Mouse (Mus musculus) CH12.LX (cell line): ENCODE data around the gene Spire2. TPM values are rescaled to one million over a fixed set of nuclear protein-coding genes. Genes with fewer than 3 reads are reported as not detected.

Experiments used
- DNase-seq: peaks from one replicate; pipeline ENCODE4 v3.0.0-alpha.2; 2013; ENCODE audit errors: extremely low read depth
- H3K27ac ChIP-seq: 2 replicates; pipeline ENCODE4 v1.5.1; 2012; ENCODE audit warnings: low read depth, mild to moderate bottlenecking, control low read depth, moderate library complexity; ENCODE audit not compliant: insufficient read depth
- H3K27me3 ChIP-seq: replicated peaks from 2 replicates; pipeline ENCODE3; 2012; ENCODE audit warnings: inconsistent platforms
- H3K36me3 ChIP-seq, 2 experiments: replicated peaks in 1 of 2; 2 replicates each; pipeline versions ENCODE3 to v1.6.1; 2012; ENCODE audit warnings: inconsistent platforms in 1 of 2, low read length in 1 of 2, mild to moderate bottlenecking in 1 of 2, mixed read lengths in 1 of 2, moderate library complexity in 1 of 2; ENCODE audit not compliant: control insufficient read depth in 1 of 2, insufficient read depth in 1 of 2
- H3K4me1 ChIP-seq, 2 experiments: 2 replicates each; pipeline ENCODE4 v1.6.1; 2012; ENCODE audit warnings: inconsistent platforms in 1 of 2, moderate library complexity in 1 of 2; ENCODE audit not compliant: insufficient read depth in 2 of 2, control insufficient read depth in 1 of 2
- H3K4me2 ChIP-seq: 2 replicates; pipeline ENCODE4 v1.6.1; 2012; ENCODE audit warnings: low read depth, mild to moderate bottlenecking, control low read depth; ENCODE audit not compliant: poor library complexity, insufficient read depth, severe bottlenecking
- H3K4me3 ChIP-seq, 3 experiments: fragments of 150-350 bp in 1 of 3; sonication (generic) in 1 of 3; replicated peaks in 1 of 3; 2 replicates each; pipeline versions ENCODE3 to v1.5.1; 2011 to 2012; ENCODE audit warnings: low read depth in 2 of 3, low read length in 2 of 3, mild to moderate bottlenecking in 2 of 3, moderate library complexity in 2 of 3, control low read depth in 1 of 3, improper control_type of control experiment in 1 of 3, inconsistent platforms in 1 of 3, mixed read lengths in 1 of 3; ENCODE audit not compliant: poor library complexity in 1 of 3
- H3K79me2 ChIP-seq: replicated peaks from 2 replicates; pipeline ENCODE4 v1.6.1; 2012; ENCODE audit warnings: mild to moderate bottlenecking, moderate library complexity; ENCODE audit not compliant: control insufficient read depth, poor library complexity, insufficient read depth, severe bottlenecking; ENCODE audit errors: extremely low read depth
- H3K9ac ChIP-seq: 2 replicates; pipeline ENCODE4 v1.6.1; 2012; ENCODE audit warnings: low read depth, mild to moderate bottlenecking, control low read depth, moderate library complexity; ENCODE audit not compliant: insufficient read depth
- H3K9me3 ChIP-seq: replicated peaks from 2 replicates; pipeline ENCODE3; 2012; ENCODE audit warnings: low read length, inconsistent platforms, mixed read lengths
- BHLHE40 ChIP-seq: IDR thresholded peaks from 2 replicates; pipeline ENCODE4 v1.6.1; 2011; ENCODE audit warnings: mild to moderate bottlenecking, low read depth, low read length, improper control_type of control experiment
- CTCF ChIP-seq, 2 experiments: IDR thresholded peaks in 1 of 2; conservative IDR thresholded peaks in 1 of 2; 2 replicates each; pipeline ENCODE4 v1.5.1; 2011 to 2012; ENCODE audit warnings: low read depth in 2 of 2, low read length in 2 of 2, improper control_type of control experiment in 1 of 2, inconsistent platforms in 1 of 2, mild to moderate bottlenecking in 1 of 2, moderate library complexity in 1 of 2
- EP300 ChIP-seq: IDR thresholded peaks from 2 replicates; pipeline ENCODE4 v1.6.1; 2011; ENCODE audit warnings: low read length, improper control_type of control experiment
- ETS1 ChIP-seq: conservative IDR thresholded peaks from 2 replicates; pipeline ENCODE4 v1.6.1; 2012; ENCODE audit warnings: low read depth, mild to moderate bottlenecking, inconsistent platforms, low read length, improper control_type of control experiment, moderate library complexity
- JUN ChIP-seq: IDR thresholded peaks from 2 replicates; pipeline ENCODE4 v1.6.1; 2011; ENCODE audit warnings: low read depth, mild to moderate bottlenecking, low read length, improper control_type of control experiment, moderate library complexity; ENCODE audit not compliant: insufficient read depth
- JUND ChIP-seq: conservative IDR thresholded peaks from 2 replicates; pipeline ENCODE4 v1.6.1; 2011; ENCODE audit warnings: low read depth, low read length, improper control_type of control experiment
- KAT2A ChIP-seq: IDR thresholded peaks from 2 replicates; pipeline ENCODE4 v1.6.1; 2012; ENCODE audit warnings: low read length, improper control_type of control experiment, inconsistent platforms; ENCODE audit not compliant: insufficient replicate concordance
- MAFK ChIP-seq: IDR thresholded peaks from 2 replicates; pipeline ENCODE4 v1.6.1; 2011; ENCODE audit warnings: low read length, improper control_type of control experiment; ENCODE audit not compliant: insufficient replicate concordance
- PAX5 ChIP-seq: IDR thresholded peaks from 2 replicates; pipeline ENCODE4 v1.6.1; 2012; ENCODE audit warnings: low read length, inconsistent platforms, mixed read lengths
- POLR2A ChIP-seq: IDR thresholded peaks from 2 replicates; pipeline ENCODE4 v1.6.1; 2011; ENCODE audit warnings: low read depth, mild to moderate bottlenecking, improper control_type of control experiment, low read length
- POLR2AphosphoS2 ChIP-seq: IDR thresholded peaks from 2 replicates; pipeline ENCODE4 v1.6.1; 2011; ENCODE audit warnings: low read depth, low read length, improper control_type of control experiment
- RAD21 ChIP-seq: IDR thresholded peaks from 2 replicates; pipeline ENCODE4 v1.6.1; 2011; ENCODE audit warnings: low read depth, mild to moderate bottlenecking, low read length, improper control_type of control experiment, moderate library complexity
- RCOR1 ChIP-seq: conservative IDR thresholded peaks from 2 replicates; pipeline ENCODE4 v1.6.1; 2012; ENCODE audit warnings: low read depth, mild to moderate bottlenecking, inconsistent platforms, low read length, improper control_type of control experiment
- SIN3A ChIP-seq: IDR thresholded peaks from 2 replicates; pipeline ENCODE4 v1.6.1; 2012; ENCODE audit warnings: low read length, improper control_type of control experiment, inconsistent platforms
- ZC3H11A ChIP-seq: IDR thresholded peaks from 2 replicates; pipeline ENCODE4 v1.6.1; 2012; ENCODE audit warnings: low read depth, mild to moderate bottlenecking, inconsistent platforms, low read length, improper control_type of control experiment
- ZKSCAN1 ChIP-seq: IDR thresholded peaks from 2 replicates; pipeline ENCODE4 v1.6.1; 2012; ENCODE audit warnings: low read depth, inconsistent platforms, low read length, improper control_type of control experiment, borderline replicate concordance
- ZMIZ1 ChIP-seq: IDR thresholded peaks from 2 replicates; pipeline ENCODE4 v1.6.1; 2012; ENCODE audit warnings: low read depth, mild to moderate bottlenecking, inconsistent platforms, low read length, improper control_type of control experiment
- ZNF384 ChIP-seq: IDR thresholded peaks from 2 replicates; pipeline ENCODE4 v1.6.1; 2012; ENCODE audit warnings: low read depth, low read length, improper control_type of control experiment, inconsistent platforms
- dilution Hi-C: fragments of 300-500 bp; cut with MboI; formaldehyde crosslinking; loops from 2 replicates; pipeline ENCODE4 v1.14.3; 2020; ENCODE audit warnings: low sequenced_read_pairs; ENCODE audit not compliant: extremely low pct_unique_long_range_greater_than_20kb, extremely low pct_ligation_motif_present
- in situ Hi-C: fragments of 300-500 bp; cut with MboI; formaldehyde crosslinking; loops from 3 replicates; pipeline ENCODE4 v1.14.3; 2019; ENCODE audit warnings: low sequenced_read_pairs, low pct_ligation_motif_present, low pct_unique_long_range_greater_than_20kb, mixed read lengths
- polyA plus RNA-seq: library from polyadenylated mRNA; unstranded; fragments of >175 nt; gene quantifications from 2 replicates; pipeline ENCODE4 v1.2.1, GENCODE M21; 2012; ENCODE audit warnings: low read depth; ENCODE audit not compliant: insufficient read length
- total RNA-seq, 2 experiments: library from RNA; depleted of rRNA; stranded (reverse); fragments of 300-350 nt in 1 of 2; fragments of >200 nt in 1 of 2; gene quantifications; 2 replicates each; pipeline ENCODE4 v1.2.3; 2012 to 2014

The Spire2 gene
- total and polyA plus RNA-seq, 3 experiments, result 1.1 to 2.9 (median 2.6) TPM

GRCm38 (mm10) chr8:123333864-123334263 is 1.4 kb downstream of the Spire2 start:
- H3K9me3 ChIP-seq, result no peaks in the 10 kb centered on the region
- no peak overlapping the region for H3K27ac ChIP-seq
- H3K9ac ChIP-seq, result no peak overlapping the region
- no peak overlapping the region for H3K4me3 ChIP-seq
- H3K27me3 ChIP-seq, result peaks cover 42% of the 10 kb centered on the region
- H3K36me3 ChIP-seq, result no peaks in the 10 kb centered on the region
- in situ Hi-C loops (no loop called here), dilution Hi-C loops (no loop called here)
- no peaks in the 10 kb centered on the region for H3K79me2 ChIP-seq
- H3K4me1 ChIP-seq, result peaks cover 8 to 33% of the 10 kb centered on the region in 2 experiments
- TF ChIP-seq CTCF (conservative IDR thresholded peaks at IDR 0.05 in 1 of 2, IDR thresholded peaks at IDR 0.05 in 1 of 2; ENCODE audit: low read depth in 2 of 2, low read length in 2 of 2) (no peak), JUN (no peak), ZMIZ1 (no peak), SIN3A (no peak), RAD21 (no peak), RCOR1 (no peak), EP300 (no peak), MAFK (no peak), JUND (no peak)
- no peak for DNase-seq
- H3K4me2 ChIP-seq, result no peak overlapping the region

GRCm38 (mm10) chr8:123334467-123334866 is 2.0 kb downstream of the Spire2 start:
- in situ Hi-C loops, result no loop called here
- Histone ChIP-seq H3K9me3 (no peaks in the 10 kb centered on the region), H3K27ac (no peak overlapping the region), H3K79me2 (no peaks in the 10 kb centered on the region), H3K4me1 (peaks cover 8 to 33% of the 10 kb centered on the region in 2 experiments), H3K9ac (no peak overlapping the region), H3K27me3 (peaks cover 38% of the 10 kb centered on the region), H3K4me3 (no peak overlapping the region), H3K36me3 (no peaks in the 10 kb centered on the region), H3K4me2 (no peak overlapping the region)
- dilution Hi-C loops, result no loop called here
- TF ChIP-seq RAD21 (no peak), ETS1 (no peak), BHLHE40 (no peak), PAX5 (no peak), POLR2A (no peak), KAT2A (no peak), ZNF384 (no peak), ZKSCAN1 (no peak), POLR2AphosphoS2 (no peak), ZC3H11A (no peak), MAFK (no peak)
- DNase-seq, result no peak
